Mouse (Mus musculus) limb, embryonic 15.5 days (tissue): ENCODE data around the gene Ptprn2. TPM values are rescaled to one million over a fixed set of nuclear protein-coding genes. Genes with fewer than 3 reads are reported as not detected.

Experiments used
- ATAC-seq: fragments of 200-750 bp; cut with Nextera tagmentation; 2 replicates; pipeline ENCODE4 v1.8.0; 2017; ENCODE audit warnings: low read depth, moderate TSS enrichment; ENCODE audit not compliant: insufficient number of reproducible peaks, low FRiP score, low TSS enrichment
- H3K27ac ChIP-seq: fragments of 300-500 bp; sonication (generic); 2 replicates; pipeline ENCODE4 v1.5.1; 2015; ENCODE audit warnings: moderate library complexity, mild to moderate bottlenecking, inconsistent platforms
- H3K27me3 ChIP-seq: fragments of 300-500 bp; sonication (generic); 2 replicates; pipeline ENCODE4 v1.6.1; 2015; ENCODE audit warnings: inconsistent platforms
- H3K36me3 ChIP-seq: fragments of 300-500 bp; sonication (generic); 2 replicates; pipeline ENCODE4 v1.6.1; 2015; ENCODE audit warnings: inconsistent platforms
- H3K4me1 ChIP-seq: fragments of 300-500 bp; sonication (generic); 2 replicates; pipeline ENCODE4 v1.6.1; 2015; ENCODE audit warnings: inconsistent platforms
- H3K4me2 ChIP-seq: fragments of 300-500 bp; sonication (generic); 2 replicates; pipeline ENCODE4 v1.6.1; 2015; ENCODE audit warnings: mild to moderate bottlenecking, inconsistent platforms
- H3K4me3 ChIP-seq: fragments of 300-500 bp; sonication (generic); 2 replicates; pipeline ENCODE4 v1.5.1; 2015; ENCODE audit warnings: mild to moderate bottlenecking, inconsistent platforms
- H3K9ac ChIP-seq: fragments of 300-500 bp; sonication (generic); 2 replicates; pipeline ENCODE4 v1.6.1; 2015; ENCODE audit warnings: inconsistent platforms
- H3K9me3 ChIP-seq: fragments of 300-500 bp; sonication (generic); 2 replicates; pipeline ENCODE4 v1.6.1; 2016; ENCODE audit warnings: inconsistent platforms
- WGBS: fragments of 180-500 bp; shearing (Covaris S2); methylation state at CpG from one replicate; pipeline ENCODE4 v1.1.7; 2015; 5-methylcytosine and 5-hydroxymethylcytosine counted together
- microRNA counts: library from miRNA; unstranded; fragments of <30 nt; microRNA quantifications from one replicate; lab custom pipeline; 2016
- microRNA-seq: library from miRNA; unstranded; fragments of <30 nt; microRNA quantifications from one replicate; pipeline ENCODE4, GENCODE M21; 2016
- polyA plus RNA-seq: library from polyadenylated mRNA; unstranded; fragments of >200 nt; fragmentation: Nextera tagmentation; extraction: Ambion mirVana; gene quantifications from 2 replicates; pipeline ENCODE4 v1.2.1, GENCODE M21; 2015

The Ptprn2 gene
- polyA plus RNA-seq, 1 experiment from 2014 or later: 0.15 TPM

DNA sequence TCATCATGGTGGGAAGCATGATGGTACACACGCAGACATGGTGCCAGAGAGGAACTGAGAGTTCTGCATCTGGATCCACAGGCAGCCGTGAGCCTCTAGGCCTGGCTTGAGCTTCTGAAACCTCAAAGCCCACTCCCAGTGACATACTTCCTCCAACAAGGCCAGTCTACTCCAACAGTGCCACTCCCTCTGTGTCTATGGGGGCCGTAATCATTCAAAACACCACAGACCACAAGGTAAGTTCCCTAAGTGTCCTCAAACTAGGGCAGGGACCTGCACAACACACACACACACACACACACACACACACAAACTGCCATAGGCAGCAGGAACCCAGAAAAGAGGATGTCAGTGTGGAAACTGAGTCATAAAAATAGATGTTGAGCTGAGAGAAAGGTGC lies 813.6 kb downstream of the Ptprn2 start:
- H3K27me3 ChIP-seq: no peaks in the 10 kb centered on the region
- WGBS: 83% methylated on average over 3 of the region's 3 CpGs

DNA sequence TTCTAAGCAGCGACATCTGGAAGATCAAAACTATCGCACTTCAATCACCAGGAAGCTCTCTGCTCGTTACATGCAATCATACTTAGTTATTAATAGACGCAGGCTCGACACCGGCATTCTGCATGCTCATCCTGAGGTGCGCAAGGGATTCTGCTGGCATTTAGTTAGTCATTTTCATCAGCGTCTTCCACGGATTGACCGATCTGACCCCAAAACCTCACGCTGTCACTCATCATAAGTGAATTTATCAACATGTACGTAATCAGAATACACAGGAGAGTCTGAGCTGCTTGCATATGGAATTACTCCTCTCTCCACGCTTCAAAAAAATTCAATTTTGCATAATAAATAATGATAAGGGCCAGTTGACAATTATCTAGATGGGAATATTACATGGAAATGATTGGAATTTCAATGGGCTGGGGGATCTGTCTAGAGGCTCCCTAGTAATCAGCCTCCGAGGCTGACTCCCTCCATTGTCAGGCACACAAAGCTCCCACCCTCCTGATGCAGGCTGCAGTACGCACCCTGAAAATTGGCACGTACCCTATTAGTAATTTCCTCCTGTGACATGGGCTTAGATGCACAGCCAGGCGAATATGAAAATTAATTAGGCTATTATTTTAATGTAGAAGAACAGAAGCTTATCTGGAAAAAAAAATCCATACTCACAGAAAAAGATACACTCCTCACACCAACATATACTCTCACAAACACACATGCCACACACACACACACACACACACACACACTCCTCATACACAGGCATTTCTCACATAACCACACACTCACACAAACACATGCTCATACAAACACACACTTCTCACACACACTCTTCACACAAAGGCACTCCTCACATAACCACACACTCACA lies 819.5 kb downstream of the Ptprn2 start:
- H3K9me3 ChIP-seq: no peaks in the 10 kb centered on the region
- no peaks in the 10 kb centered on the region for H3K27me3 ChIP-seq
- no peaks in the 10 kb centered on the region for H3K4me1 ChIP-seq
- no peak overlapping the region for H3K4me3 ChIP-seq
- ATAC-seq: no peak
- H3K9ac ChIP-seq: no peak overlapping the region
- H3K4me2 ChIP-seq: no peak overlapping the region
- no peaks in the 10 kb centered on the region for H3K36me3 ChIP-seq
- H3K27ac ChIP-seq: no peak overlapping the region
- WGBS: 83% methylated on average over 17 of the region's 17 CpGs

More for the DNA sequence above, 813.6 kb downstream of the Ptprn2 start:
- H3K4me3 ChIP-seq: no peak overlapping the region
- no peaks in the 10 kb centered on the region for H3K36me3 ChIP-seq
- H3K9me3 ChIP-seq: no peaks in the 10 kb centered on the region
- no peak for ATAC-seq
- no peaks in the 10 kb centered on the region for H3K4me1 ChIP-seq
- no peak overlapping the region for H3K27ac ChIP-seq
- H3K9ac ChIP-seq: no peak overlapping the region
- H3K4me2 ChIP-seq: no peak overlapping the region

DNA sequence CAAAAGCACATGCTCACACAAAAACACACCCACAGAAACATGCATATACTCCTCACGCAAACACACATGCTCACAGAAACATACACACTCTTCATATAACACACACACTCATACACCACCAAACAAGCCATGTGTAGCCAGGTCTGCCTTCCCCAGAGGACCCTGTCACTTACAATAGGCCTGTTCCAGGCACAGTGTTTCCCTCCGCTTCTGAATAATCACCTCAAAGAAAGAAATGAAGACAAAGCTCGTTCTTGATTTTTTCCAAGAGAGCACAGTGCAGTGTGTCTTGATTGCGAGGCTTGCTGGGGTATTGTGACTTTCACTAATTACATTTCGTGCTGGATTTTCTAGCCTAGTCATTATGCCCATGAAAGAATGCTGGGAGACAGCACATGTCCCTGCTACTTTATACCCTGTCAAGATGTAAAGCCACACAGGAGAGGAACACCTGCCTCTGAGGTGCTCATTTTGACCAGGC lies 820.1 kb downstream of the Ptprn2 start:
- 68% methylated on average over 5 of the region's 5 CpGs for WGBS
- Histone ChIP-seq H3K9ac (no peak overlapping the region), H3K4me1 (no peaks in the 10 kb centered on the region), H3K27me3 (no peaks in the 10 kb centered on the region), H3K36me3 (no peaks in the 10 kb centered on the region), H3K27ac (no peak overlapping the region), H3K4me3 (no peak overlapping the region), H3K4me2 (no peak overlapping the region), H3K9me3 (no peaks in the 10 kb centered on the region)
- ATAC-seq: no peak

DNA sequence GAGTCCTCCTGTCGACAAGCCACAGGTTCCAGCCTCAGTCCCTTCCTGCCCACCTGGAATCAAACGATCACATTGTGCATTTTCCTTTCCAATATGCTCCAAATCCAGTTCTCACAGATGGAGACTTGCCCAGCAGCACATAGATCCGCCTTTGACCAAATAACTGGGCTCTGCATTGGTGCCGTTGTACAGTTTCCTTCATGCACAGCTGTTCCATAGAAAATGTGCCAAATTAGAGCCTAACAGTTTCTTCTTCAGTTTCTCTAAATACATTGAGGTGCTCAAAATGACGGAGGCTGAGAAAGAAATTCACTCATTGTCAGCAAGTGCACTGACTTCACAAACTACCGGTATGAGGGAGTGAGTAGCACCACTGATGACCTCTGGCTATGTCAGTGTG lies 826.6 kb downstream of the Ptprn2 start:
- Histone ChIP-seq H3K27ac (no peak overlapping the region), H3K27me3 (no peaks in the 10 kb centered on the region), H3K4me3 (no peak overlapping the region), H3K4me1 (no peaks in the 10 kb centered on the region), H3K36me3 (no peaks in the 10 kb centered on the region), H3K9me3 (no peaks in the 10 kb centered on the region; the same call in 1 of the 2 replicates), H3K4me2 (no peak overlapping the region), H3K9ac (no peak overlapping the region)
- 76% methylated on average over 6 of the region's 6 CpGs for WGBS
- no peak; the same call in 1 of the 2 replicates for ATAC-seq

DNA sequence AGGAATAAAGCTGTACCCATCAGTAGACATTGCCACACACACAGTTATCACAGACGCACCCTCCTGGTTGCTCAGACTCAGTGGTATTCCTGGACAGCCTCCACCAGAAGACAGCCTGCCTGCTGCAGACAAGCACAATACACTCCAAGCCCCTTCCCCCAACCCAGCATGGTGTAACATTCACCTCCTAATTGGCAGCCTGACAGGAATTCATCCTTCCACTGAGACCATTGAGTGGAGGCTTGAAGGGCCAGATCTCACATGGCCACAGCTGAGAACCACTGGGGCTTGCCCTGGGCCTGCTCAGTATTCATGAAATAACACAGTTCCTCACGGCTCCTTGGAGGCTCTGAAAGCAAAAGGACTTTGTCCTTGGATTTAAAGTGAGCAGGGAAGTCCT lies 829.5 kb downstream of the Ptprn2 start:
- WGBS: 67% methylated on average over 2 of the region's 2 CpGs
- Histone ChIP-seq H3K4me2 (no peak overlapping the region), H3K9me3 (no peaks in the 10 kb centered on the region; the same call in 1 of the 2 replicates), H3K27me3 (no peaks in the 10 kb centered on the region), H3K9ac (no peak overlapping the region), H3K27ac (no peak overlapping the region), H3K4me1 (no peaks in the 10 kb centered on the region), H3K36me3 (no peaks in the 10 kb centered on the region), H3K4me3 (no peak overlapping the region)
- ATAC-seq: no peak

DNA sequence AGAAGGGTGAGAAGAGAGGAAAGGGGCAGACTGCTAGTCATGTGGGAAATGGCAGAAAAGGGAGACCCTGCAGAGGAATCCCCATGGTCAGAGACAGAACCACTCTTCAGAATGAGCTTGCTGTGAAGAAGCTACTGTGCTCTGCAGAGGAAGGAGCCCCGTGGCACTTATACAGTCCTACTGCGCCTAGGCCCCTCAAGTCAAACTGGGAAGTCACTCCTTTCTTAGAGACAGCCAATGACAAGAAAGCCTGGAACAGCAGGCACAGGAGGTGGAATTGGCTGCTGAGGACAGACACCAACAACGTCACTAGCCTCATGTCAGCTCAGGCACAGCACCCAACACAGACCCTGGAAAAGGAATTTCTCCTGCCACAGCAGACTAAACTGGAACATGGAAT lies 830.1 kb downstream of the Ptprn2 start:
- no peak overlapping the region for H3K4me3 ChIP-seq
- no peak overlapping the region for H3K9ac ChIP-seq
- H3K36me3 ChIP-seq: no peaks in the 10 kb centered on the region
- no peak for ATAC-seq
- H3K27ac ChIP-seq: no peak overlapping the region
- H3K27me3 ChIP-seq: no peaks in the 10 kb centered on the region
- H3K4me2 ChIP-seq: no peak overlapping the region
- H3K9me3 ChIP-seq: no peaks in the 10 kb centered on the region; the same call in 1 of the 2 replicates
- no peaks in the 10 kb centered on the region for H3K4me1 ChIP-seq
- 84% methylated on average over 3 of the region's 3 CpGs for WGBS

DNA sequence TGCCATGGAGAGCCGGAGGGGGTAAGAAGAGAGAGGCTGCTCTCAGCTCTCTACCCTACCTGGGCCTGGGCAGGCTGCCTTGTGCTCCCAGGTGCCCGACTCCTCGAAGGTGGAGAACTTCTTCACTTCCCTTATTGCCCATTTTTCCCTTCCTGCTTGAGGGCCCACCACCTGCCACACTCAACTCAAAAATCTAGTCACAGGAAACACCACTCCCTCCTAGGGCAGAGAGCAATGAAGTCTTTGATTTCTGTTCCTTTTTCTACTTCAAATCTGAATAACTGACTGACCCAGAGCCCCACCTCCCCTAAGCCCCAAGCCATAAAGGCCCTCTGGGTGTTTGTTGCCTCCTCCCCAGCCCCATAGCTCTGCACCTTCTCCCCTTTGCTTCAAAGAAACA lies 832.7 kb downstream of the Ptprn2 start:
- Histone ChIP-seq H3K9me3 (no peaks in the 10 kb centered on the region; the same call in 1 of the 2 replicates), H3K36me3 (no peaks in the 10 kb centered on the region), H3K4me3 (no peak overlapping the region), H3K4me2 (no peak overlapping the region), H3K9ac (no peak overlapping the region), H3K27me3 (no peaks in the 10 kb centered on the region), H3K4me1 (no peaks in the 10 kb centered on the region), H3K27ac (no peak overlapping the region)
- no peak for ATAC-seq
- 81% methylated on average over 3 of the region's 3 CpGs for WGBS

DNA sequence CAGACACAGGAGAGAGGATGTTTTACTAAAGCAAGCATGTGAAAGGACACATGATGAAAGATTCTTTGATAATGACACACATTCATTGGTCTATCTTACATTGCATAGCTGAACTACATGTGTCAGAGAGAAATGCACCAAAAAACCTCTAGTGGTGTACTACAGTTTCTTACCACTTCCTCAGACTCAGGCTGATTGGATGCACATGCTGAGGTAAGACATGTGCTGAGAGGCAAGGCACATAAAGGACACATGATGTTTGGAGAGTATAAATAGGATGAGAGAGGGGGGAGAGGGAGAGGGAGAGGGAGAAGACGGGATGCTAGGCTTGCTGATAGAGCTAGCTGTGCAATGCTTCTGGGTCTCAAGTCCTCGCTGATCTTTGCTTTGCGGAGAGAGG lies 837.5 kb downstream of the Ptprn2 start:
- Histone ChIP-seq H3K4me2 (no peak overlapping the region), H3K27me3 (no peaks in the 10 kb centered on the region), H3K9me3 (no peaks in the 10 kb centered on the region), H3K9ac (no peak overlapping the region), H3K27ac (no peak overlapping the region), H3K4me1 (no peaks in the 10 kb centered on the region), H3K36me3 (no peaks in the 10 kb centered on the region), H3K4me3 (no peak overlapping the region)
- no peak for ATAC-seq
- WGBS: 100% methylated on average over 2 of the region's 3 CpGs

MicroRNAs within 50 kb of the gene (microRNA counts, 519-probe panel; counts per million panel counts)
- microRNA mmu-miR-153 (lab: Ali Mortazavi, UCI): 1,928 counts per million, percentile 33 among the panel's probes with 10 or more counts

Small RNAs within 50 kb of the gene (microRNA-seq; reads per million reads assigned to microRNA genes)
- 26.8 reads per million, percentile 35 among the genes with 10 or more reads in this experiment for gene Mir153

Other genes starting within 250 kb of the Ptprn2 start
- gene Wdr60, start 222.7 kb upstream of the Ptprn2 start, polyA plus RNA-seq: 23.1 and 28.3 TPM in 2 replicates
- gene Gm11027, start 210.3 kb upstream of the Ptprn2 start, polyA plus RNA-seq: not detected in 2 replicates
- gene Esyt2, start 204.5 kb upstream of the Ptprn2 start, polyA plus RNA-seq: 18.8 and 20.7 TPM in 2 replicates
- 28.4 and 33.8 TPM in 2 replicates for gene Ncapg2, start 80.3 kb upstream of the Ptprn2 start, polyA plus RNA-seq